ENCODE assay signal across 8 mouse cellular contexts in genomic region chr11:87760301-87761081, GRCm38 (mm10). TPM values are rescaled to one million over a fixed set of nuclear protein-coding genes. Genes with fewer than 3 reads are reported as not detected.
A peak's percentile ranks its signal among the peaks of the same experiment; 100 is the strongest.
DNase-seq lines count a peak whose midpoint lies in the region; ATAC-seq lines count a peak whose summit lies in the region.

Tspoap1 (plus strand) TSS chr11:87760541.

- 10% methylated on average over 23 of the region's 23 CpGs for WGBS in limb, embryonic 11.5 days
- 4% methylated on average over 23 of the region's 23 CpGs for WGBS in neural tube, embryonic 14.5 days

- peaks cover 13% of the 10 kb centered on the region for H3K4me1 ChIP-seq in limb, embryonic 11.5 days (ENCODE audit: control insufficient read depth, insufficient read depth, low read length)
- peaks cover 32% of the 10 kb centered on the region; the same call in 1 of the 2 replicates for H3K4me1 ChIP-seq in neural tube, embryonic 14.5 days (ENCODE audit: control insufficient read depth, insufficient read depth, low read length)

- ATAC-seq in limb, embryonic 11.5 days (ENCODE audit: insufficient number of reproducible peaks, low FRiP score, low TSS enrichment, low read depth), result no peak
- peak; percentile 78 for ATAC-seq in neural tube, embryonic 14.5 days (ENCODE audit: low read depth)

- H3K4me2 ChIP-seq in limb, embryonic 11.5 days (ENCODE audit: low read depth, severe bottlenecking), result peak within 1 kb of the TSS; percentile 26
- peak within 1 kb of the TSS; percentile 94 for H3K4me2 ChIP-seq in neural tube, embryonic 14.5 days (ENCODE audit: low read depth, low read length)

- peaks cover 60% of the 10 kb centered on the region for H3K27me3 ChIP-seq in limb, embryonic 11.5 days (ENCODE audit: control insufficient read depth, insufficient read depth, low read length)
- H3K27me3 ChIP-seq in neural tube, embryonic 14.5 days (ENCODE audit: control insufficient read depth, insufficient read depth, low read length), result peaks cover 6% of the 10 kb centered on the region; the same call in 1 of the 2 replicates

- no peak within 1 kb of the TSS; the same call in 1 of the 2 replicates for H3K4me3 ChIP-seq in limb, embryonic 11.5 days (ENCODE audit: low read depth, low read length)
- H3K4me3 ChIP-seq in neural tube, embryonic 14.5 days (ENCODE audit: low read depth, low read length), result peak within 1 kb of the TSS; percentile 69

- no peak within 1 kb of the TSS for H3K27ac ChIP-seq in limb, embryonic 11.5 days (replicated peaks; ENCODE audit: low read depth, low read length)
- peak within 1 kb of the TSS; percentile 75 for H3K27ac ChIP-seq in neural tube, embryonic 14.5 days (ENCODE audit: low read depth, low read length)

- no peaks in the 10 kb centered on the region for H3K9me3 ChIP-seq in limb, embryonic 11.5 days (ENCODE audit: control insufficient read depth, low read length)
- no peaks in the 10 kb centered on the region for H3K9me3 ChIP-seq in neural tube, embryonic 14.5 days (ENCODE audit: control insufficient read depth, low read length)

- H3K36me3 ChIP-seq in limb, embryonic 11.5 days (ENCODE audit: control insufficient read depth, insufficient read depth, low read length), result no peaks in the 10 kb centered on the region
- H3K36me3 ChIP-seq in neural tube, embryonic 14.5 days (ENCODE audit: control insufficient read depth, insufficient read depth, low read length), result no peaks in the 10 kb centered on the region

- peak; percentile 51 for DNase-seq in MEL-GATA-1-ER (ENCODE audit: extremely low read depth, low read depth)
- DNase-seq in cerebellum, postnatal 10 days, result peak; percentile 91 to 93
- peak; percentile 75 to 77 for DNase-seq in frontal cortex, postnatal 36 days (ENCODE audit: low spot score in 2 of 2)
- no peak for DNase-seq in limb, embryonic 11.5 days (ENCODE audit: low spot score)
- no peak for DNase-seq in adrenal gland, adult 8-10 months
- DNase-seq in heart, postnatal 4 days, result no peak
- DNase-seq in kidney, adult 8-10 months, result no peak

- H3K9ac ChIP-seq in limb, embryonic 11.5 days (ENCODE audit: low read length), result no peak within 1 kb of the TSS
- peak within 1 kb of the TSS; percentile 66 for H3K9ac ChIP-seq in neural tube, embryonic 14.5 days (replicated peaks; ENCODE audit: low read depth, low read length)

RNA-seq across cellular contexts. Expression of gene Tspoap1, which starts in this region (rescaled TPM):
- polyA plus RNA-seq in limb, embryonic 11.5 days (2014; fragmentation: Nextera tagmentation; extraction: Ambion mirVana), result 1.7 and 2.4 TPM in 2 replicates
- 47.8 and 55.2 TPM in 2 replicates for polyA plus RNA-seq in neural tube, embryonic 14.5 days (2014; fragmentation: Nextera tagmentation; extraction: Ambion mirVana)
- 10 to 100 TPM in 2 of 4 experiments, 1 to 10 TPM in 2; 5.9 to 32.3 (median 18.0) TPM for total RNA-seq in adrenal gland, adult 8-10 months (2022)
- total RNA-seq in heart, postnatal 4 days (2021), result under 1 TPM in 1 of 2 experiments, not detected in 1; 0.07 TPM

Comparison
In these comparisons a context has a peak if more than half of its experiments do, and no peak if none do; other contexts are left out.
1. RNA of gene Tspoap1 (total RNA-seq): 5.9 to 32.3 TPM in adrenal gland, adult 8-10 months; 0.07 TPM in heart, postnatal 4 days; every median in the first group is over 4 times any median in the second.
2. RNA of gene Tspoap1 (polyA plus RNA-seq): 47.8 to 55.2 TPM in neural tube, embryonic 14.5 days; 1.7 to 2.4 TPM in limb, embryonic 11.5 days; every median in the first group is over 10 times any median in the second.
3. DNase-seq: peak in MEL-GATA-1-ER (single experiment), cerebellum, postnatal 10 days (2 of 2) and frontal cortex, postnatal 36 days (2 of 2); none in limb, embryonic 11.5 days (single experiment), adrenal gland, adult 8-10 months (single experiment), heart, postnatal 4 days (single experiment) and kidney, adult 8-10 months (0 of 2).